In the genomic region with DNA sequence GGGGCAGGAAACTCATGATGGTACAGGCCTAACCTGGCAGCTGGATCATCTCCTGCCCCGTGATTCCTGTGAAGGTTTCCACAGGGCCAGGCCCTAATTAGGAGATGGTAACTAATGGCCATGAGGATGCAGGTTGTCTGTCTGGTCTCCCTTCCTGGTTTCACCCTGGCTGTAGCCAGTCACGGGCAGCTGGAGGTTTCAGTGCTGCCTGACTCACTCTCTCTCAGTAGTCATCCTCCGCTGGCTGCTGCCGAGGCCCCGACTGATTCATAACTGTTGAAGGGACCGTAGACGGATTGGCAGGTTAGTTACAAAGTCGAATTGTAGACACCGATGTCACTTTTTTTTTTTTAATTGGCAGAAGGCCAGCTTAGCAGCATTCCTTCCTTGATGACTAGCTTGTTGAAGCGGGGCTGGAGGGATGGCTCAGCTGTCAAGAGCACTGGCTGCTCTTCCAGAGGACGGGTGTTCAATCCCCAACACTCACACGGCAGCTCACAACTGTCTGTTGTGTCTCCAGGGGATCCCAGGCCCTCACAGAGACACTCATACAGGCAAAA, we compare ENCODE assay signal across 10 mouse cellular contexts. TPM values are rescaled to one million over a fixed set of nuclear protein-coding genes. Genes with fewer than 3 reads are reported as not detected.
DNase-seq lines count a peak whose midpoint lies in the region; ATAC-seq and TF ChIP-seq lines count a peak whose summit lies in the region.
"Had no signal": no experiment of that assay in that cellular context is flagged by ENCODE, and none has a peak within 500 bp of the region (broad histone marks: within the 10 kb centered on the region; RNA-seq: fewer than 3 reads in every experiment).

No protein-coding gene starts in this region.

- DNase-seq in heart, adult 11 months: peak; percentile 90
- no peak for DNase-seq in heart, postnatal 25 days (ENCODE audit: low spot score)
- peak; percentile 42 for DNase-seq in liver, adult 2 months (ENCODE audit: extremely low read depth, low read depth, low spot score)
- no peak for DNase-seq in liver, embryonic 11.5 days (ENCODE audit: low spot score)
- DNase-seq in MN1 (ENCODE audit: low spot score): peak; percentile 83
- no peak for DNase-seq in right cerebral cortex, postnatal 25 days

- intact Hi-C loops in heart, postnatal 25 days (cut with DNase I): loop anchor here (1.0 to 2.0 kb wide), 3 partner anchors 82 to 298 kb away; partner anchors contain the start of gene Vezt

- no peaks in the 10 kb centered on the region for H3K79me2 ChIP-seq in liver, adult 2 months (ENCODE audit: control insufficient read depth, insufficient read depth, low read length)

- H3K4me1 ChIP-seq in liver, adult 2 months (ENCODE audit: control insufficient read depth, insufficient read depth, low read length): peaks cover 23% of the 10 kb centered on the region
- peaks cover 7% of the 10 kb centered on the region for H3K4me1 ChIP-seq in liver, embryonic 11.5 days (replicated peaks; ENCODE audit: control insufficient read depth, insufficient read depth, low read length)
- H3K4me1 ChIP-seq in intestine, embryonic 16.5 days (ENCODE audit: control insufficient read depth, insufficient read depth, low read length): peaks cover 6% of the 10 kb centered on the region; the same call in 1 of the 2 replicates
- H3K4me1 ChIP-seq in midbrain, embryonic 13.5 days (replicated peaks): no peaks in the 10 kb centered on the region

- ATAC-seq in liver, embryonic 11.5 days (replicated peaks; ENCODE audit: low FRiP score): no peak
- ATAC-seq in intestine, embryonic 16.5 days: peak; percentile 55
- ATAC-seq in midbrain, embryonic 13.5 days: no peak

- no peaks in the 10 kb centered on the region for H3K27me3 ChIP-seq in liver, adult 2 months (ENCODE audit: control insufficient read depth, insufficient read depth, low read length)
- no peaks in the 10 kb centered on the region for H3K27me3 ChIP-seq in liver, embryonic 11.5 days (replicated peaks; ENCODE audit: control insufficient read depth, insufficient read depth, low read length)
- H3K27me3 ChIP-seq in intestine, embryonic 16.5 days (replicated peaks; ENCODE audit: control insufficient read depth, insufficient read depth, low read length): no peaks in the 10 kb centered on the region
- no peaks in the 10 kb centered on the region for H3K27me3 ChIP-seq in midbrain, embryonic 13.5 days
- H3K27me3 ChIP-seq: limb, embryonic 13.5 days had no signal

- WGBS in liver, adult 2 months: 47% methylated on average over 12 of the region's 12 CpGs
- 83% methylated on average over 12 of the region's 12 CpGs for WGBS in liver, embryonic 11.5 days
- 67% methylated on average over 12 of the region's 12 CpGs for WGBS in intestine, embryonic 16.5 days
- WGBS in midbrain, embryonic 13.5 days: 84% methylated on average over 12 of the region's 12 CpGs

- 0 out of 2 replicates have a peak overlapping the region, but pooled peaks have one; percentile 13 for H3K27ac ChIP-seq in liver, adult 2 months (replicated peaks; ENCODE audit: insufficient read depth, low read depth, low read length)
- no peak overlapping the region for H3K27ac ChIP-seq in liver, embryonic 11.5 days (ENCODE audit: low read depth, low read length)
- H3K27ac ChIP-seq in intestine, embryonic 16.5 days (ENCODE audit: low read length): peak overlapping the region; percentile 9; the same call in 1 of the 2 replicates
- H3K27ac ChIP-seq in midbrain, embryonic 13.5 days: no peak overlapping the region
- H3K27ac ChIP-seq: limb, embryonic 13.5 days had no signal

- no peak for TF ChIP-seq CTCF in liver, adult 2 months (IDR thresholded peaks at IDR 0.05; ENCODE audit: low read depth, low read length)

- H3K36me3 ChIP-seq in liver, adult 2 months (ENCODE audit: control insufficient read depth, insufficient read depth, low read length): peaks cover 28% of the 10 kb centered on the region
- H3K36me3 ChIP-seq in liver, embryonic 11.5 days (ENCODE audit: control insufficient read depth, insufficient read depth, low read length): 0 out of 2 replicates have a peak, but pooled peaks cover 6% of the 10 kb centered on the region
- H3K36me3 ChIP-seq in intestine, embryonic 16.5 days (ENCODE audit: control insufficient read depth, insufficient read depth, low read length): no peaks in the 10 kb centered on the region
- H3K36me3 ChIP-seq in midbrain, embryonic 13.5 days: 0 out of 2 replicates have a peak, but pooled peaks cover 5% of the 10 kb centered on the region

- H3K4me2 ChIP-seq in liver, embryonic 11.5 days: no peak overlapping the region
- no peak overlapping the region for H3K4me2 ChIP-seq in intestine, embryonic 16.5 days (ENCODE audit: low read depth, low read length)
- H3K4me2 ChIP-seq in midbrain, embryonic 13.5 days (replicated peaks): no peak overlapping the region
- H3K4me2 ChIP-seq: limb, embryonic 13.5 days had no signal

- TF ChIP-seq POLR2A in liver, adult 2 months (IDR thresholded peaks at IDR 0.05; ENCODE audit: extremely low read depth, insufficient read depth, low read length): no peak

- H3K9ac ChIP-seq in liver, adult 2 months (ENCODE audit: low read depth, low read length): no peak overlapping the region
- no peak overlapping the region for H3K9ac ChIP-seq in liver, embryonic 11.5 days (ENCODE audit: low read depth, low read length)
- H3K9ac ChIP-seq in intestine, embryonic 16.5 days (ENCODE audit: low read depth, low read length): no peak overlapping the region
- no peak overlapping the region for H3K9ac ChIP-seq in midbrain, embryonic 13.5 days (replicated peaks)
- H3K9ac ChIP-seq: limb, embryonic 13.5 days had no signal

- no peaks in the 10 kb centered on the region for H3K9me3 ChIP-seq in liver, embryonic 11.5 days (ENCODE audit: control insufficient read depth, low read length)
- H3K9me3 ChIP-seq in intestine, embryonic 16.5 days (ENCODE audit: control insufficient read depth, low read length): no peaks in the 10 kb centered on the region
- no peaks in the 10 kb centered on the region for H3K9me3 ChIP-seq in midbrain, embryonic 13.5 days
- H3K9me3 ChIP-seq: limb, embryonic 13.5 days; megakaryocyte, embryonic 14.5 days had no signal

- H3K4me3 ChIP-seq in liver, adult 2 months (ENCODE audit: insufficient read depth, low read depth, low read length): no peak overlapping the region
- H3K4me3 ChIP-seq in liver, embryonic 11.5 days (ENCODE audit: low read depth, low read length): no peak overlapping the region
- no peak overlapping the region for H3K4me3 ChIP-seq in intestine, embryonic 16.5 days (ENCODE audit: low read length)
- H3K4me3 ChIP-seq in midbrain, embryonic 13.5 days (replicated peaks): no peak overlapping the region
- H3K4me3 ChIP-seq: limb, embryonic 13.5 days had no signal

RNA-seq across cellular contexts. Expression of gene Nr2c1, which starts 31.0 kb away (rescaled TPM):
- total RNA-seq in heart, postnatal 25 days (2021): 1 to 10 TPM; 7.1 to 7.6 TPM
- 6.4 and 8.3 TPM in 2 replicates for total RNA-seq in liver, adult 2 months (2014; rRNA removed)
- polyA plus RNA-seq in liver, adult 2 months (2012; rRNA removed): 3.4 and 3.7 TPM in 2 replicates
- 6.4 and 7.4 TPM in 2 replicates for polyA plus RNA-seq in liver, embryonic 11.5 days (2014; fragmentation: Nextera tagmentation; extraction: Ambion mirVana)
- 8.8 and 10.4 TPM in 2 replicates for polyA plus RNA-seq in intestine, embryonic 16.5 days (2015; fragmentation: Nextera tagmentation; extraction: Ambion mirVana)
- 9.5 and 10.0 TPM in 2 replicates for polyA plus RNA-seq in midbrain, embryonic 13.5 days (2015; fragmentation: Nextera tagmentation; extraction: Ambion mirVana)

Comparison
In these comparisons a context has a peak if more than half of its experiments do, and no peak if none do; other contexts are left out.
1. DNase-seq: peak in heart, adult 11 months (single experiment), liver, adult 2 months (single experiment) and MN1 (single experiment); none in heart, postnatal 25 days (single experiment), liver, embryonic 11.5 days (single experiment) and right cerebral cortex, postnatal 25 days (single experiment).
2. H3K27ac ChIP-seq: peak in liver, adult 2 months (single experiment) and intestine, embryonic 16.5 days (single experiment); none in liver, embryonic 11.5 days (single experiment) and midbrain, embryonic 13.5 days (single experiment).